Mouse (Mus musculus) kidney, adult 8-10 months (tissue): ENCODE data around the gene Wdr73.
A peak's percentile ranks its signal among the peaks of the same experiment; 100 is the strongest.
"Not testable (repeated sequence)": the region's sequence is repeated elsewhere in the genome, so short reads cannot be mapped to it uniquely, and the experiment has no call there.

Source experiments
- DNase-seq, 2 experiments: peaks; one replicate each; pipeline ENCODE4 v3.0.0; 2022

The Wdr73 gene

DNA sequence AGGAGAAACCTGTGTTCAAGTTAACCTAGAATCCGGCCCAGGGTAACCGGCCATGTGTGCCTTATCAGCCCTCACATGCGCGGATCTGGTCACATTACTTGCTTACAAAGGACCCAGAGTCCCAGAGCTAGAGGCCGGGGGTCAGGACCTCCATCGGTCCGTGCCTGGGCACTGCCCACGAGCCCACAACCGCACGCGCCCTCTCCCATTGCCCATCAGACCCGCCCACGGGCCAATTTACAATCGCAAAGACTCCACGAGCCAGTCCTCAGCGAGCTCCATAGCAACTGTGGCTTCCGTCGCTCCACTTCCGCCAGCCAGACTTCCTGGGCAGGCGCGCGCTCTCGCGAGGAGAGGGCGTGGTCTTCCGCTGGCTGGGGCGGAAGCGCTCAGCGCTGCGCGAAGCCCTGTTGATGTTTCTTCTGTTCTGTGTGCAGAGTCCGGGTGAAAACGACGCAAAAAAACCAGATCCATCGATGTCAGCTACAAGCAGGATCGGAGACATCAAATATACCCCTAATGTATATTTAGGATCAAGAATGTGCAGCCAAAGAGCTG, at the start of gene Wdr73:
Wdr73 (minus strand) TSS at position 326 of the 558 bp plus-strand sequence.
- DNase-seq = peak; percentile 89 to 90

DNA sequence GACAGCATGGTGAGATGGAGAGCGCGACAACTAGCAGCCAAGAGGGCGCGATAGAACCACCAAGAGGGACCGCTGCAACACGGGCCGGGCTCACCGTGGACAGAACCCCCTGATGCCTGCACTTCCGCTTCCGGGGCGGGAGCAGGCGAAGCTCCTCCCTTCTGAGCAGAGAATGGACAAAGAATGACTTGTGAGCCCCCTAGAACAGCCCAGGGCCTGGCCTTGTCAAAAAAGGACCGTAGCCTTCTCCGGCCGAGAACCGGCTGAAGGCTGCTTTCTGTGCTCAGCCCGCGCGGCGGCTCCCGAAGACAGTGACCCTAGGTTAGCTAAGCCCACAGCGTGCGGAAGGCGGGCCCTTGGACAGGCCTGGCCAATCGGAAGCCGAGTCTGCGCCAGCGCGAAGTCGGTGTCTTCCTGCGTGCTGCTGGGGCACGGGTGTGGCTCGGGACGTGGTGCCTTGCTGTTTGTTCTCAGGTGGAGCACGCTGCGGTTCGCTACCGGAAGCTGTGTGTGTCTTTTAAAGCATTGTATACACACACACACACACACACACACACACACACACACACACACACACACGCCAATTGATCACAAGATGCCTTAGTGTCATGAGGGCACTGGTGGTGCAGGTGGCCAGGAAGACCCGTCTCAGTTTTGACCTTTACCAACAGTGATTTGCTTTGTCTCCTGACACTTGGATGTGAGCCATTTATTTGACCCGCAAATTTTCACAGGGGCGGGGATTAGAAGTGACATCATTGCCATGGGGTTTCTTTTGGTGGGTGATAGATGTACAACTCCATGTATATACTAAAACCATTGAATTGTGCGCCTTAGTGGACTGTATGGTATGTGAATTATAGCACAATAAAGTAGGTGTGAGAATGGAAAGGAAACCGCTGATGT, 46.6 kb upstream of the Wdr73 start, which contains the start of gene Sec11a:
Sec11a (minus strand) TSS at position 336 of the 906 bp plus-strand sequence.
- peak; percentile 93 to 95 for DNase-seq

DNA sequence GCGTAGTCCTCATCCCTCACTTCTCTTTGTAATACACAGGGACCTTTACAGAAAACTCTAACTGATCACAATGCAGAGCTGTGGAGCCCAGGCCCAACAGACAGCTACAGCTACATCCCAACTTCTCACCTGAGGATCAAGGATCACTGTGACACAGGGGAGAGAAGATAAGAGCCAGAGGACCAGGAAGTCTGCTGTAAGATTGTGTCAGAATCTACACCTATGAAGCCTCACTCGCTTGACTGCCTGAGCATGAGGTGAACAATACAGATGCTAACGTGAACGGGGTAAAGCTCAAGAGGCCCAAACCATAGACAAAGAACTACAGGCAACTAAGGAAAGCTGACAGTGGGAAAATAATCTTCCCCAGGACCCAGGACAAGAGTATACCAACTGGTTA, 38.7 kb upstream of the Wdr73 start:
- DNase-seq = no peak

DNA sequence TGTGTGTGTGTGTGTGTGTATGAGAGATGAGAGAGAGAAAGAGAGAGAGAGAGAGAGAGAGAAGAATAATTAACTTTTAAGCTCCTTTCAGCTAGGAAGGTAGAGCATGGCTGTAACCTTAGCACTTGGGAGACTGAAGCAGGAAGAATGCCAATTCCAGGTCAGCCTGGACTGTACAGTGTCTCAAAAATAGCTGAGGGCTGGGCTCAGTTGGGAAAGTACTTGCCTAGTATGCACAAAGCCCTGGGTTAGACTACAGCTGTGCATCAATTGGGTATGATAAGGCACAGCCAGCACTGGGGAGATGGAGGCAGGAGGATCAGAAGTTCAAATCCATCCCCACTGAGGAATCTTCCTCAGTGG, 36.2 kb upstream of the Wdr73 start:
- not testable (repeated sequence) for DNase-seq

DNA sequence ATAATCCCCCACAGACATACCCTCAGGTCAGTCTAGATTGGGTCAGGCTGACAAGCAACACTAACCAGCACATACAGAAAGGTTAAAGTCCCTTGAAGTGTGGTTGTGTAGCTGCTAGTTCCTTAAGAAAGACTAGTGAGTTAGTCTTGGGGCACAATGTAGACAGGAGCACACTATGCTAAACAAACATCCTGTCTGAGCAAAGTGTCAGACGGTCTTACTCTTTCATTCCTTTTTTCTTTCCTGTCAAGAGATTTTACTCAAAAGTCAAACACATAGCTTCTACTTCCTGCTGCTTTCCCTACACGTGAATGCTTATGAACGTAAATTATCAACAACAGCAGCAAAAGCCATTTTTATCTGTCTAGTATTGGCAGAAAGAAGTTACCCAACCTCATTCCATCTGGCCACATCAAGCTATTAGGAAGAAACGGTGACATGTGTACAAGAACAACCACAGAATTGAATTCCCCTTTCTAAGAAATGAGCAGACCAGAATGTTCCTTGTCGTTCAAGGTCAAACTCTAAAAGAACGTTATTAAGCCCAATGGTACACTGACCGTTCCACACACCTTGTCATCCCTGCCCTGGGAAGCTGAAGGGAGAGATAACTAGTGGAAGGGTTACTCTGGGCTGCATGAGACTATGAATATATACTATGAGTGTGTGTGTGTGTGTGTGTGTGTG, 35.7 kb upstream of the Wdr73 start:
- not testable (repeated sequence) for DNase-seq

DNA sequence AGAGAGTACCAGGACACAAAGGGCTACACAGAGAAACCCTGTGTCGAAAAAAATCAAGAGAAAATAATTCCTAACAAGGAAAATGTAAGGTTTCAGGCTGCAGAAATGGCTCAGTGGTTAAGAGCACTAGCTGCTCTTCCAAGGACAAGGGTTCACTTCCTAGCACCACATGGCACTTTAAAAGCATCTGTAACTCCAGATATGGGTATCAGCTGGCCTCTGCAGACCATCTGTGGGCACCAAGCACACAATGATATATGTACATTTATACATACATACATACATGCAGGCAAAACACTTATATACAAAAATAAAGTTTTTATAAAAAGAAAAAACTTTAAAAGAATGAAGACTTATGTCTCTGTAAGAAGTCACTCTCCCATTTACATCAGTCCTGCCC, 34.8 kb upstream of the Wdr73 start:
- no peak for DNase-seq

DNA sequence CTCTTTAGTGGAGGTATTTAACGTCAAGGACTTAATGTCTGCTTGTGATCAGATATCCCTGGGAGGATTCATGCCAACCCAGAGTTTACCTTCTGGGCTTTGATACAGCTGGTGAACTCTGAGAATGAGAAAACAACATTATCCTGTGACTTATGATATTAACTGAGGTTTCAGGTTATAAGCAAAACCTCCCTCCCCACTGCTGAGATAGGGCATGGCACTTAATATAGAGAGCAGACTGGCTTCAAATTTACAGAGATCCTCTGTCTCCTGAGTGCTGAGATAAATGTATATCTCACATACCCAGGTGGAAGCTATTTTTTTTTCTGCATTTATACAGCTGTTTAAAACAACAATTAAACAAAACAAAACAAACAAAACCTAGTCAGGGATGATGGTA, 31.7 kb upstream of the Wdr73 start:
- DNase-seq = no peak

DNA sequence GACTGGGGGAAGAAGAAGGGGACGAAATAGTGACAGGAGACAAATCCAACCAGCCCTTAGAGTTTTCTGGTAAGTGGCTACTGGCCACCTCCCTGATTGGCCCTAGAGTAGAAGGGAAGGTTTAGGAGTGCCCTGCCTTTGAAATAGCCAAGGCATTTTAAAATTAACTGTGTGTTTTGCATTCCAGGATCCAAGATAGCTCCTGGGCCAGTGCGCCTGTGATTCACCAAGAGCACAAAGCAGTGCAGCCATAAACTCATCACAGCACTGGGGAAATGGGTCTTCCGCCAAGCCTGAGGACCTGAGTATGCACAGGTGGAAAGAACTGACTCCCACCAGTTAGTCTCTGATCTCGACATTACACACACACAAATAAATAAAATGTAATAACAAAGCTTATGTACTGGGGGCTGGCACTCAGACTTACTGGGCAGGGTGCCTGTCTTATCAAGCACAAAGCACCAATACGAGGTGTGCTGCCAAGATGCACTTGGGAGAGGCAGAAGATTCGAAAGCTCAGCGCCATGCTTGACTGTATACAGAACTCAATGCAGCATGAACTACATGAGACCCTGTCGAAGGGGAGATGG, 30.6 kb upstream of the Wdr73 start:
- no peak for DNase-seq

DNA sequence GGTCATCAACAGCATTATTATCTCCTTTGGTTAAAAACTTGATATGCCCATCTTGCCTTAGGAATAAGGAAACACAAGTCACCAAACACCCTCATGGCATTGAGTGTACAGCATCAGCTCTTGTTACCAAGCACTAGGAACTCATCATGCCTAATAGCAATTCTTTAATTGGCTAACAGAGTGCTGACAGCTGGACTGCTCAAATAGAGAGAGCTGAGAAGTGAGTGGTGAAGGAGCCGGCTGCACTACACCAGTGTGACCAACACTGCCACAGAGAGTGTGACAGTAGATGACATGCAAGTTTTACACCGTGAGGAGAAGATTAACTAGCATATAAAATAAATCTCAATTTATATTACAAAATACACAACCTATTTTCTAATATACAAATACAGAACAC, 22.1 kb upstream of the Wdr73 start:
- no peak for DNase-seq

DNA sequence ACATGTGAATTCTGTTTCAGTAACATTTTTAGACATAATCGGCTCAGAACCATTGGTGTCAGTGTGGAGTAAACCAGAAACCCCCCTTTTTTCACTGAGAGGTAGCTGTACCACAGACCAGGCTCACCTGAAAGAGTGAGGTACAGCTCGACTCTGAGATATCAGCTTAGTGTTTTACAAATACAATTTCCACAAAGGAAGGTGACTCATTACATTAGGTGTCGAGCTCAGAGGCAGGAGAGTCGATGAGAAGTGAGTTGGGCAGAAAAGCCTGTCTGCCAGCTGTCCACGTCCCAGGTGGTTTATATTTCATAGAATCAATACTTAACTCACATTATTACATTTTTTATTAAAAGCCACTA, 18.6 kb upstream of the Wdr73 start:
- no peak for DNase-seq

DNA sequence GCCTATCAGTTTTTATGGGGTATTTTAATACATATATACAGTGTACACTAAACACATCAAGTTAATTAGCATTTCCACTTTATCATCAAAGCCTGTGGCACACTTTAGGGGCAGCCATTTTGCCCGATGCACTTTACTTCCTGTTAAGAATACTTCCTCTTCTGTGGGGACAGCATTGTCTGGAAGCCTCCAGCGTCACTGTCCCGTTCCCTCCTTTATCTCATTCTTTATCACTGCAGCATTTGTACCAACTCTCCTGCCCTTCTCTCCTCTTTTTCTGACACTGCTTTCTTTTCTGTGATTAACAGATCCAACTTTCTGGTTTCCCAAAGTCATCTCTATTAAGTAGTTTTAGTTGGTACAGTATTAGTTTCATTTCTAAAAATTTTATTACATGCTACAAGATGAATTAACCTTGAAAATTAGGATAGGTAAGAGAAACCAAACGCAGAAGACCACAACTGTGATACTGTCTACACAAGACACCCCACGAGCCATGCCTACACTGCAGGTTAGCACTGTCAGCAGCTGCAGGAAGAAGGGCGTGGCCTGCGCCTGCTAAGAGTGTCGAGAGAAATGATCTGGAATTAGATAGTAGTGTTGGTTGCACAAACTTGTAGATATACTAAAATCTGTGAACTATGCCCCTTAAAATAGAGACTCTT, 18.0 kb upstream of the Wdr73 start:
- DNase-seq = no peak

DNA sequence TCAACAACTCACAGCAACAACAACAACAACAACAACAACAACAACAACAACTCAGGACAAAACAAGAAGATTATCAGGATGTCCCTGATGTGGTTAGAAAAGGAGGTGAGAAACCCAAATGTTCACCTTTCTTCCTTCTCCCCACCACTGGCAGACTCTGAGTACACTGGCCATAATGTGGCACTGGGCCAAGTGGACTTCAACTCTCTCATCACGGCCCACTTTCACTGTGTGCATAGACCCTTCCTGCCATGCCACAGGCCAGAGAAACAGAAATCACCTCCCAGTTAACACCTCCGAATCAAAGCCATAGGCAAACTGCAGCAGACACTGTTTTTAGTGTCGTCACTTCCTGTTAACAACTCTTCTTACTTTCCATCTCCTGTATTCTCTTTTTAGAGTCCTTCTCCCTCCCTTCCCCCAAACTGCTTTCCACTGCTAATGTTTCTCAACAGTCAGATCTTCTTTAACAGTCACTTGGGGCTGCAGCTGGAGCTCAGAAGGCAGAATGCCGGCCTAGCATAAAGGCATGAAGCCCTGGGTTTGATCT, 16.9 kb upstream of the Wdr73 start:
- peak in 1 of 2 experiments; percentile 62 for DNase-seq

DNA sequence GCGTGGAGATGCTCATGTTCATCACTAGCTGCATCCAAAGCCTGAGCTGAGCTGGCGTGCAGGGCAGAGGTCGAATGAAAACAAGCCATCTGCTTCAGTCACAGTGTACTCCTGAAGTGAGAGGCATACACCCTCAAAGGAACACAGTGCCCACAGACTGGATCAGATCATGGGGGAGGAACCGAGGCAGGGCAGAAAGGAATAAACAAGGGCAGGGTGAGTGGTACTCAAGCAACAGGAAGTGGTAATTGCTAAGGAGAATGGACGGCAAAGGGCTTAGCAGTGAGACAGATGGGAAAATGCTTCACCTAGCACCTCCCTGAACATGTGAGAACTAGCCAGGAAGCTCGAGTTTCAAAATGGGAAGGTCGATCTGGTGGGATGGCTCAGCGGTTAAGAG, 11.4 kb upstream of the Wdr73 start:
- DNase-seq = no peak

DNA sequence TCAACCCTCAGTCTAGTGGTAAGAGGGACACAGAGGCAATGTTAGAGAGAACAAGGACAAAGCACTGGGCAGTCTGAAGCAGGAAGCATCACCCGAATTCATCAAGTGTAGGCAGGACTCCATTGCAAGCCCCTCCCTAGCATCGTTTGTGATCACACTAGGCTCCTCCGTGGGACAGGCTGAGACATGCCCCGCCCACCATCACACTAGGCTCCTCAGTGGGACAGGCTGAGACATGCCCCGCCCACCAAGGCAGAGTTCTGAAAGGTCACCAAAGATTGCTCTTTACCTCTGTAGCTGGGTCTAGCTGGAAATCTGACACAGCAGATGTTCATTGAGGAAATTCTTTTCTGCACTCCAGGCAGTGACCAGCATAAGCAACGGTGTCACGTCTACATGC, 10.0 kb upstream of the Wdr73 start:
- no peak for DNase-seq

DNA sequence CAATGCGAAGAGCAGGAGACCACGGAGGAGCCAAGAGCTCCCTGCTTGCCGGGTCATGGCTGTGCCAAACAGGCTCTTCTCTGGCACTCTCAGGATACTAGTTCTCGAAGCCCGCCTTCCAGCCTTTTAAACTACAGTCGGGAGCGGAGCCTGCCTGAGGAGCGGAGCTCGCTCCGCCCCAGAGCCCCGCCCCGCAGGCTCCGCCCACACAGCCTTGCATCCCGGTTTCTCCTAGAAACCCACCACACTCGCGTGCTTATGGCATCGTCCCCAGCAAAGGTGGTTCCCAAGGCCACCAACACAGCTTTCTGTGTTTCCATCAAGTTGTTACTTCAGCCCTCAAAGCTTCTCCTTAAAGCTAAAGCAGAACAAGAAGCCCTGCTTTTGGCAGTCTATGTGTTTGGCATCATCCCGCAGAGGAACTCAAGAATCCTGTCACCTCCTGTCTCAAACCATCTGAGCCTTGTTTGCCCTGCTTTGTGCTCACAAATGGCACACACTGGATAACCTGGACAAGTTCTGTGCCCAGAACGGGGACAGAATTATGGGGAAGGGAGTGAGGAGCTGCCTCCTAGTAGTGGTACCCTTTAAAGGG, 3.9 kb upstream of the Wdr73 start, which contains the start of gene Nmb:
Nmb (minus strand) TSS at position 156 of the 595 bp plus-strand sequence.
- DNase-seq = peak; percentile 53 to 65

DNA sequence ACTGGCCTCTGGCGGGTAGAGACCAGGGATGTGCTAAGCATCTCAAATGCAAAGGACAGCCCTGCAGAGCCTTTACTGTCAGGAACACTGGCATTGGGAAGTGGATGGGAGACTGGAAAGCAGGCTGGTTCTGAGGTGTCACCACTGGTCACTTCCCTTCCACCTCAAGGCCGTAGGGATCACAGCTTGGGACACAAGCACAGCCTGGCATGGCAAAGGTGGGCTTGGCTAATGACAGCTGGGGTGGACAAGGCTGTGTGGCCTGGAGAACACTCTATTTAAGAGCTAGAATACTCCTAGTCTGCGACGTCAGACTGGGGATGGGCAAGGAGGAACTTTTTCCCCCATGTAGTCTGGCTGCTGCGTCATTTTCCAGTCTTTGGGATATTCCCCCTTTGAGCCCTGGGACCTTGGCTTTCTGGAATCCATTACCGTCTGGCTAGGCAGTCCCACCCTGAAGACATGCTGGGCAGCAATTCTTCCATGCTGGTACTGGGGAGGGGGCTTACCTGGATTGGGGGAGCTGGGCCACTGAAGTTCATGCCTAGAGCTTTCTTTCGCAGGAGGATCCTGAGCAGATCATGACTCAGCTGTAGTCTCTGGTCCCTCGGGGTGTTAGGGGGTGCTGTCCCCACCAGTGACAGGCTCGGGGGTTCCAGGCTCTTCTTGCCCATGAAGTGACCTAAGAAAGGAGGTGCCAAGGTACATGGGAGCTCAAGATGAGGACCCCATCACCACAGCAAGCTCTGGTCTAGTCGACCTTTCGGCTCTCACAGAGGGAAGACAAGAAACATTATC, 2.8 kb upstream of the Wdr73 start:
- DNase-seq = no peak

DNA sequence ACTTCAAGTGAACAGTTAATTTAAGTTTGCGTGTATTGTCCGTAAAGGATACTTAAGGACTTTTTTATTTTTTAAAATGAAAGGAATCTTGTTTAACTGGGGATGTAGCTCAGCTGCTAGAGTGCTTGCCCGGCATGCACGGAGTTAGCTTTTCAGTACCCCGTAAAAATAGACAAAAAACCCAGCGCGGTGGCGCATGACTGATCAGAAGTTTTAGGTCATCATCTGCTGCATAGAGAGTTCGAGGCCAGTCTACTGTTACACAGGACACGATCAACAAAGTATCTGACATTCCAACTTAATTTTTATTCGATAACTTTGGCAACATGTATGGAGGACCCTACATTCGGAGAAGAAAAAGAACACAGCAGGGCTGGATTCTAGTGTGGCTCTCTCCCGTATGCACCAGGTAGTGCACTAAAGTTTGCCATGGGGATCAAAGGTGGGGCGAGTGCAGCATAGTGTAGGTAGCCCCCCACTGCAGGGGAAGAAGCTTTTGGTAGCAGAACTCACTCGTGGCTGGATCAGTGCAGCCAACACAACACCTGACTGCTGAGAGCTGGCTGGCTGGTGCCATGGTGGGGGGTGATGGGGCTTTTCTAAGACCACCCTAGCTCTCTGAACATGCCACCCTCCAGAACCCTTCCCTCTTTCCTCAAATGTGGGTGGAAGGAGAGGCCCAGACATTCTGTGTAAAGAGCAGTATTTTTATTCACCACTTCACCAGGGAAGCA, 639 bp upstream of the Wdr73 start:
- DNase-seq = no peak

DNA sequence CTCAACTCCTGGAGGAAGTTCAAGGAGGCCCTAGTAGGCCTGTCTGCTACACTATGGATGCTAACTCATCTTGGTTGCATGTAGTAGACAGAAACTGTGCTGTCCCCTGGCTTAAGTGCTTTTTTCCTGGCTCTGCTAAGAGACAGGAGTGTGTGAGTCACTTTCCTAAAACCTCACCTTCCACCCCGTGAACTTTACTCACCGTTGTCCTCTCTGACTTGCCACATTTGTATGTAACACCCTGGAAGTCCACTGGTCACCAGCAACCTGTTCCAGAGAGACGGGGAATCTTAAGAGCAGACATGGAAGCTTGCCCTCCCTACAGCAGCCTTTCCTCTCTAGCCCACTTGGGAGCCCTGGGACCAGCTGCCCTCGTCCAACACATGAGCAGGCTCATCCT, 3.3 kb downstream of the Wdr73 start:
- DNase-seq = no peak

DNA sequence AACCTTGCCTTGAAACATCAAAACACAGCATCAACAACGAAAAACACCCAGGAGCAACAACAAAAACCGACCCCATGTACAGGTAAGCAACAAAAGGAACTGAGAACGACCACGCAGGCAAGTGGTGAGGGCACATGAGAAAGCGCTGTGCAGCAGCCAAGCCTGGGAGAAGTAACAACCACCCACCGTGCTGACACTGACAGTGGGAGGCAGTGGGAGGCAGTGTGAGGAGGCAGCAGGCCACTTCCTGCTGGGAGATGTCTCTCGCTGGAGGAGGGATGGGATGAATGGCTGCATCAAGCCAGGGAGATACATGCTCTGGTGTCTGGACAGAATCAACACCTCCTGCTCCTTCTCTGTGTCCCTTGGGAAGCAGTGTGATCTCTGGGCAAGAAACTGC, 3.9 kb downstream of the Wdr73 start:
- no peak for DNase-seq

DNA sequence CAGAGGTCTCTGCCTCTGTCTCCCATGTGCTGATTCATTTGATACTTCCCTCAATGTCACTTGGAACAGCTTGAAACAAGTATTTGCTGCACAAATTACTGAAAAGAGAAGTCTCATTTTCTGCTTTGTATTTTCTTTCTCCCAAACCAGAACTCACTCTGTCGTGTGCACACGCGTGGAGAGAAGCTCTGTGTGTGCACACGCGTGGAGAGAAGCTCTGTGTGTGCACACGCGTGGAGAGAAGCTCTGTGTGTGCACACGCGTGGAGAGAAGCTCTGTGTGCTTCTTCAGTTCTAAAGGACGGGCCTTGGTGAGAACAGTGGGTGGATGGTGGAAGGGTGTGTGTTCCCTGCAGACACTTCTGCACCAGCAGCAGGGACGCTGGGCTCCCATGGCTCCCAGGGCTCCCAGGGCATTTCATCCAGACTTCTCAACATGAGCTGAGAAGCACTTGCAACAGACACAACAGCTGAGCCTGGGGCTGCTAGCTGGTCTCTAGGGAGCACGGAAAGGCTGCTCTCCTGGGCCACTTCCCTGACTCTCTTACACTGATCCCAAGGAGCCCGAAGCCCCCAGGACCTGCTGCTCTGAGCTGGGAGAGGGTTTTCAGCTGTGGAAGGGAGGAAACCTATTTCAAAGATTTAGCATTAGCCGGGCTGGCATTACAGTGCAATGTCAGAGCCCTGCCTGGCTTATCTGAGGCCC, 6.1 kb downstream of the Wdr73 start:
- DNase-seq = no peak
